Mouse (Mus musculus): Measurements from ENCODE around the gene Uchl5.

DNA sequence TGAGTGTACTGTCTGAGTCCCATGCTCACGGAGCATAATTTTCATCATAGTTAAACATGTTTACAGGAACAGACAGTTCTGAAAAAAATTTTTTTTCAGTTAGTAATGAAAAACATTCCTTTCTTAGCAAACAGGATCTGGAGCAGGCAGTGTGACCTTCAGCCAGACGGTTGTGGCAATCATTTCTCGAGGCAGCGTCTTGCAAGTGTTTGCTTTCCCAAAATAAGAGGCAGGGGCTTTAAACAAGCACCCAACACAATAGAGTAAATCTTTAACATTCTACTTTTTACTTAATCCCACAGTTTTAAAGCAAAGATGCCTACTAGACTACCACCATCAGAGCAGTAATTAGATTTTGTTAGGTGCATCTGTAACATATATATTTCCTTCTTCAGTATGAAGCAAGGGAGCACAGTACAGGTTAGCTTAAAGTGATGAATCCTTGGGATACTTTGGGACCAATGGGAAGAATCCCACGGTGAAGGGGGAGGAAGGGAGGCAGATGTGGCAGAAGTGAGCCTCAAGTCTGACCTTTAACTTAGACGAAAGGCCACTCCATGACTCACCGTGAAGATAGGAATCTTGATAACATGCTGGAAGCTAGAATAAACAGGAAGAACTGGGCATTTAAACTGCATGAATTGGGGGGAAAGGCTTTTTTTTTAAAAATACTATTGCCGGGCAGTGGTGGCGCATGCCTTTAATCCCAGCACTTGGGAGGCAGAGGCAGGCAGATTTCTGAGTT is 49.2 kb upstream of the Uchl5 start:
- TF ChIP-seq CTCF (IDR thresholded peaks at IDR 0.05; ENCODE audit: control insufficient read depth, insufficient read depth, insufficient read length) (no peak), CEBPB (IDR thresholded peaks at IDR 0.05; ENCODE audit: low read depth) (no peak), MAX (IDR thresholded peaks at IDR 0.05) (no peak), MYOG (IDR thresholded peaks at IDR 0.05; ENCODE audit: control insufficient read depth, extremely low read depth, insufficient read length) (no peak)

Data from C2C12 (cell line).